Mouse (Mus musculus): ENCODE data around the gene Spata31d1d. TPM values are rescaled to one million over a fixed set of nuclear protein-coding genes. Genes with fewer than 3 reads are reported as not detected.

Gene Spata31d1d
- polyA plus RNA-seq, 2 experiments, result 0.02 to 0.03 TPM

DNA sequence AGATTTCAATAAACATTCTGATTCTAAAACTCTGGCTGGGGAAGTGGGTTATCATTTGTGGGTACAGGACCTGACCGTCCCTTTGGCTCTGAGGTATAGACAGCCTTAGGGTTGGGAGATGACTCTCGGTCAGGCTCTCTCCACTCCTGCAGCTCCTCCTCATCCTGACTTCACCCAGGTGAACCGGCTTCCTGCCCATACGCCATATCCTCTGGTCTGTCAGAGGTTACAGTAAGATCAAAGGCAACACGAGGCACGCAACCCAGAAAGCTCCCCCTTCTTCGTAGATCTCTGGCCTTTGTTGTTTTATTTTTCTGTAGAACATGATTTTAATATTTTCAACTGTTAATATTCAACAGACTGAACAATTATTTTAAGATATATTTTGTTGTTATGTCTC is 35.8 kb downstream of the Spata31d1d start:
- Histone ChIP-seq H3K4me1 (replicated peaks; ENCODE audit: control insufficient read depth in 2 of 2, insufficient read depth in 2 of 2, low read length in 1 of 2) (no peaks in the 10 kb centered on the region), H3K9me3 (ENCODE audit: control insufficient read depth, low read length) (no peaks in the 10 kb centered on the region), H3K27ac (no peak overlapping the region), H3K9ac (replicated peaks) (no peak overlapping the region), H3K4me3 (ENCODE audit: insufficient read depth in 1 of 2, low read depth in 2 of 2, low read length in 2 of 2) (no peak overlapping the region), H3K27me3 (ENCODE audit: control insufficient read depth, insufficient read depth, low read length) (no peaks in the 10 kb centered on the region), H3K4me2 (ENCODE audit: low read depth) (no peak overlapping the region), H3K36me3 (replicated peaks; ENCODE audit: control insufficient read depth, insufficient read depth, low read depth) (no peaks in the 10 kb centered on the region)
- DNase-seq (ENCODE audit: low read depth in 3 of 3, low spot score in 3 of 3) (no peak), ATAC-seq (ENCODE audit: insufficient read depth) (no peak)
- WGBS (ENCODE audit: insufficient replicate concordance), result 78% methylated on average over 7 of the region's 7 CpGs
- no peak for TF ChIP-seq CTCF (IDR thresholded peaks at IDR 0.05; ENCODE audit: low read depth)
- TF ChIP-seq EP300 (IDR thresholded peaks at IDR 0.05; ENCODE audit: low read depth), result no peak

DNA sequence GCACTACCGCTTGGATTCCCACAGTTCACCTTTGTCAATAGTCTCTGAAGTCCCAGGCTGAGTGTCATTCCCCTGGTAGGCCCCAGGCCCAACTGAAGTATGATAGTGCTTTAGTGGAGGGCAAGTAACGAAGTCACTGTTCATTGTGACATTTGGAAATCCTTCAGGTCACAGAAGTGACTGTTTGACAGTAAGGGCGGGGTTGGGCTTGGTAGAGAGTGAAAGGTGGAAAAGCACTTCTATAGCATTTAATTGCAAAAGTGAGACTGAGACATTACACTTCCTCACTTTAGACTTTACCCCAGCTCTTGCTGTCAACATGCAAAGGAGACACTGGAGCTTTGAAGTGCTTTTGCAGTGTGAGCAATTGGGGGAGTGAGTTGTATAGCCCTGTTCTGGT is 37.5 kb downstream of the Spata31d1d start, which contains the start of gene 4921517D22Rik:
4921517D22Rik (minus strand) TSS at position 101 of the 400 bp plus-strand sequence.
- no peak for DNase-seq (ENCODE audit: low read depth in 3 of 3, low spot score in 3 of 3)
- Histone ChIP-seq H3K4me3 (ENCODE audit: insufficient read depth in 1 of 2, low read depth in 2 of 2, low read length in 2 of 2) (no peak within 1 kb of the TSS), H3K4me1 (replicated peaks; ENCODE audit: control insufficient read depth in 2 of 2, insufficient read depth in 2 of 2, low read length in 1 of 2) (0 out of 4 replicates have a peak, but pooled peaks cover 0 to 2% of the 10 kb centered on the region in 2 experiments)

DNA sequence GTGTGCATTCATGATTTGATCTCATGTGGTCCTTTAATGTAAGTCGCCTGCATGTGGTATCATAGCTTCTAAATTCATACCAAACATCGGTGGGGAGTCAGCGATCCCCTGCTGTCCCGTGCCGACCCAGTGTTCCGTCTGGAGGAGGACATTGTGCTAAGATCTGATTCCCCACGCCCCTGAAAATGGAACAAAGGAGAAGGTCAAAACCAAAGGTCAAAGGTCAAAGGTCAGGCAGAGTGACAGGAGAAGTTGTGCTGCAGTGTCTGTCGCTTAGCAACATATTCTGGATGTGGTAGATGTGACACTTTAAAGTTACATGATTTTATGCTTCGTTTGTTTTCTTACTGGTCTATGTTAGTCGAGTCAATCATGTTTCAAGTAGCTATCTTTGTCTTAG is 40.1 kb downstream of the Spata31d1d start:
- 67% methylated on average over 10 of the region's 10 CpGs for WGBS (ENCODE audit: insufficient replicate concordance)
- Histone ChIP-seq H3K27me3 (ENCODE audit: control insufficient read depth, insufficient read depth, low read length) (no peaks in the 10 kb centered on the region; the same call in 1 of the 2 replicates), H3K36me3 (replicated peaks; ENCODE audit: control insufficient read depth, insufficient read depth, low read depth) (no peaks in the 10 kb centered on the region), H3K9ac (replicated peaks) (no peak overlapping the region), H3K27ac (no peak overlapping the region), H3K4me2 (ENCODE audit: low read depth) (no peak overlapping the region), H3K9me3 (ENCODE audit: control insufficient read depth, low read length) (no peaks in the 10 kb centered on the region), H3K4me3 (ENCODE audit: insufficient read depth in 1 of 2, low read depth in 2 of 2, low read length in 2 of 2) (no peak overlapping the region), H3K4me1 (replicated peaks; ENCODE audit: control insufficient read depth in 2 of 2, insufficient read depth in 2 of 2, low read length in 1 of 2) (0 out of 4 replicates have a peak, but pooled peaks cover 0 to 2% of the 10 kb centered on the region in 2 experiments)
- no peak for TF ChIP-seq EP300 (IDR thresholded peaks at IDR 0.05; ENCODE audit: low read depth)
- no peak for TF ChIP-seq CTCF (IDR thresholded peaks at IDR 0.05; ENCODE audit: low read depth)
- DNase-seq (ENCODE audit: low read depth in 3 of 3, low spot score in 3 of 3) (no peak), ATAC-seq (ENCODE audit: insufficient read depth) (no peak)

More for the DNA sequence above, 37.5 kb downstream of the Spata31d1d start, which contains the start of gene 4921517D22Rik:
- no peak within 1 kb of the TSS for H3K9ac ChIP-seq (replicated peaks)
- TF ChIP-seq EP300 (IDR thresholded peaks at IDR 0.05; ENCODE audit: low read depth) (no peak), CTCF (IDR thresholded peaks at IDR 0.05; ENCODE audit: low read depth) (no peak)
- no peaks in the 10 kb centered on the region for H3K36me3 ChIP-seq (replicated peaks; ENCODE audit: control insufficient read depth, insufficient read depth, low read depth)
- ATAC-seq (ENCODE audit: insufficient read depth), result no peak
- 61% methylated on average over 3 of the region's 3 CpGs for WGBS (ENCODE audit: insufficient replicate concordance)
- H3K4me2 ChIP-seq (ENCODE audit: low read depth), result no peak within 1 kb of the TSS
- H3K27ac ChIP-seq, result no peak within 1 kb of the TSS
- no peaks in the 10 kb centered on the region; the same call in 1 of the 2 replicates for H3K27me3 ChIP-seq (ENCODE audit: control insufficient read depth, insufficient read depth, low read length)
- no peaks in the 10 kb centered on the region for H3K9me3 ChIP-seq (ENCODE audit: control insufficient read depth, low read length)

DNA sequence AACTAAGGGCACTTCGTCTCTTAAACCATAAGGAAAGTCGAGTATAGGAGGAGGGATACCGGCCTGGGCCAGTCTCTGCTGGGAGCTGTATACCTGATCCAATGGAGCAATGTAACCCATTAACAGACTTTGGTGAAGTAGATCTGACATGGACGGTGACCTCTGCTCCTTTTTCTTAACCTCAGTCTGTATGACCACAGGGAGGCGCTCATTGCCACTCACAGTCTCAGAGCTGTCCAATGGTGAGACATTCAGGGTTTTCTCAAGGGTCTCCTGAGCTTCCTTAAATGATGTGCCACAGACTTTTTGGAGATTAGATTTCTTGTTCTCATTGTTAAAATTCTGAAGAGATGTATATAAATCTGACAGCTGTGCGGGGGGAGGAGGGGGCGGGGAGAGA is 41.0 kb downstream of the Spata31d1d start:
- Histone ChIP-seq H3K9me3 (ENCODE audit: control insufficient read depth, low read length) (no peaks in the 10 kb centered on the region), H3K9ac (replicated peaks) (no peak overlapping the region), H3K4me2 (ENCODE audit: low read depth) (no peak overlapping the region), H3K27ac (no peak overlapping the region), H3K4me1 (replicated peaks; ENCODE audit: control insufficient read depth in 2 of 2, insufficient read depth in 2 of 2, low read length in 1 of 2) (0 out of 4 replicates have a peak, but pooled peaks cover 0 to 2% of the 10 kb centered on the region in 2 experiments), H3K36me3 (replicated peaks; ENCODE audit: control insufficient read depth, insufficient read depth, low read depth) (no peaks in the 10 kb centered on the region), H3K4me3 (ENCODE audit: insufficient read depth in 1 of 2, low read depth in 2 of 2, low read length in 2 of 2) (no peak overlapping the region), H3K27me3 (ENCODE audit: control insufficient read depth, insufficient read depth, low read length) (no peaks in the 10 kb centered on the region; the same call in 1 of the 2 replicates)
- ATAC-seq (ENCODE audit: insufficient read depth) (no peak), DNase-seq (ENCODE audit: low read depth in 3 of 3, low spot score in 3 of 3) (no peak)
- WGBS (ENCODE audit: insufficient replicate concordance), result 77% methylated on average over 7 of the region's 7 CpGs
- TF ChIP-seq CTCF (IDR thresholded peaks at IDR 0.05; ENCODE audit: low read depth), result no peak
- no peak for TF ChIP-seq EP300 (IDR thresholded peaks at IDR 0.05; ENCODE audit: low read depth)

DNA sequence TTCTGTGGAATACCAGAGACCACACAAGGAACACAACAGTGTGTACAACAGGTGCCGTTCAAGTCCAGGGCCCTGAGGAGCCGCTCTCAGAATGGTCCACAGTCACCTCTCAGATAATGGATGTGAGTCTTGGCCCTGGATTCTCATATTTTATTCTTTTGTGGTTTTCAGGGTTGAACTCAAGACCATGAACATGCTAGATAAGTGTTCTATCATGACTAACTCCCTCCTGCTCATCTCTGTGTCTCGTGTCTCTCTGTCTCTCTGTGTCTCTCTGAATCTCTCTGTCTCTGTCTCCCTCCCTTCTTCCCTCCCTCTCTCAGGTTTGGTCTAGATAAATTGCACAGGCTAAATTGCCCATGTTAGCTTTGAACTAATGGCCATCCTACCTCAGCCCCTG is 41.7 kb downstream of the Spata31d1d start:
- no peaks in the 10 kb centered on the region; the same call in 1 of the 2 replicates for H3K27me3 ChIP-seq (ENCODE audit: control insufficient read depth, insufficient read depth, low read length)
- H3K9ac ChIP-seq (replicated peaks), result no peak overlapping the region
- 0 out of 4 replicates have a peak, but pooled peaks cover 0 to 2% of the 10 kb centered on the region in 2 experiments for H3K4me1 ChIP-seq (replicated peaks; ENCODE audit: control insufficient read depth in 2 of 2, insufficient read depth in 2 of 2, low read length in 1 of 2)
- no peak overlapping the region for H3K4me2 ChIP-seq (ENCODE audit: low read depth)
- ATAC-seq (ENCODE audit: insufficient read depth), result no peak
- no peak overlapping the region for H3K27ac ChIP-seq
- H3K9me3 ChIP-seq (ENCODE audit: control insufficient read depth, low read length), result no peaks in the 10 kb centered on the region
- H3K36me3 ChIP-seq (replicated peaks; ENCODE audit: control insufficient read depth, insufficient read depth, low read depth), result no peaks in the 10 kb centered on the region
- TF ChIP-seq EP300 (IDR thresholded peaks at IDR 0.05; ENCODE audit: low read depth) (no peak), CTCF (IDR thresholded peaks at IDR 0.05; ENCODE audit: low read depth) (no peak)
- no peak for DNase-seq (ENCODE audit: low read depth in 3 of 3, low spot score in 3 of 3)
- H3K4me3 ChIP-seq (ENCODE audit: insufficient read depth in 1 of 2, low read depth in 2 of 2, low read length in 2 of 2), result no peak overlapping the region
- WGBS (ENCODE audit: insufficient replicate concordance), result 51% methylated on average over 3 of the region's 3 CpGs

Measured in liver, embryonic 14.5 days (tissue).